In the genomic region with DNA sequence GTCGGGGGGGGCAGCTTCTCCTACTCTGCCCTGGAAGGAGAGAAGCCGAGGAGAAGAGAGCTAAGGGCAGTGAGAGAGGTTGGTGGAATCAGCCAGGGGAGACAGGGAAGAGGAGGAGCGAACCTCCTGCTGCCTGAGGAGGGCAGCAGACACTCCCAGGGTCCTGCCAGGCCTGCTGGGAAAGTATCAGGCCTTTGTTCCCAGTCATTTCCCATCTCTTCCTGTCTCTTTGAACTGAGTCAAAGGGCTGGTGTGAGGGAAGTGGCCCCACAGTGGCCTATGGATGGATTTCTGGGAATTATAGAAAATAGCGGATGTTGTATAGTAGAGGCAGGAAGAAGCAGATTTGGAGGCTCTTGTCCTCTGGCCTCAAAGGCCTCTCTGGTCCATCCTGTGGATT, we compare ENCODE assay signal across 14 mouse cellular contexts. TPM values are rescaled to one million over a fixed set of nuclear protein-coding genes. Genes with fewer than 3 reads are reported as not detected.
DNase-seq lines count a peak whose midpoint lies in the region; ATAC-seq and TF ChIP-seq lines count a peak whose summit lies in the region.
"Had no signal": no experiment of that assay in that cellular context is flagged by ENCODE, and none has a peak within 500 bp of the region (broad histone marks: within the 10 kb centered on the region; RNA-seq: fewer than 3 reads in every experiment).

No protein-coding gene starts in this region.

- H3K36me3 ChIP-seq in heart, embryonic 12.5 days, result no peaks in the 10 kb centered on the region
- no peaks in the 10 kb centered on the region for H3K36me3 ChIP-seq in liver, embryonic 14.5 days (replicated peaks; ENCODE audit: control insufficient read depth, insufficient read depth, low read depth)
- no peaks in the 10 kb centered on the region for H3K36me3 ChIP-seq in liver, embryonic 12.5 days
- no peaks in the 10 kb centered on the region for H3K36me3 ChIP-seq in liver, embryonic 16.5 days (ENCODE audit: control insufficient read depth, insufficient read depth)
- H3K36me3 ChIP-seq: G1E had no signal

- no peaks in the 10 kb centered on the region for H3K27me3 ChIP-seq in heart, embryonic 12.5 days (replicated peaks)
- no peaks in the 10 kb centered on the region for H3K27me3 ChIP-seq in liver, embryonic 14.5 days (ENCODE audit: control insufficient read depth, insufficient read depth, low read length)
- H3K27me3 ChIP-seq in liver, embryonic 12.5 days (replicated peaks), result no peaks in the 10 kb centered on the region
- no peaks in the 10 kb centered on the region for H3K27me3 ChIP-seq in Patski
- H3K27me3 ChIP-seq in liver, embryonic 16.5 days (ENCODE audit: control insufficient read depth, insufficient read depth, low read depth, low read length), result no peaks in the 10 kb centered on the region

- H3K9ac ChIP-seq in heart, embryonic 12.5 days, result no peak overlapping the region
- no peak overlapping the region for H3K9ac ChIP-seq in liver, embryonic 14.5 days (replicated peaks)
- no peak overlapping the region for H3K9ac ChIP-seq in liver, embryonic 12.5 days
- no peak overlapping the region for H3K9ac ChIP-seq in liver, embryonic 16.5 days (ENCODE audit: low read depth, low read length)

- in situ Hi-C loops in Patski (cut with MboI; ENCODE audit: low pct_unique_long_range_greater_than_20kb), result no loop called here

- ATAC-seq in heart, embryonic 12.5 days (ENCODE audit: insufficient number of reproducible peaks, low FRiP score), result peak; percentile 49
- peak; percentile 31; the same call in 1 of the 2 replicates for ATAC-seq in liver, embryonic 14.5 days (ENCODE audit: insufficient read depth)
- no peak; the same call in 1 of the 2 replicates for ATAC-seq in liver, embryonic 12.5 days
- no peak for ATAC-seq in Patski
- ATAC-seq in liver, embryonic 16.5 days (ENCODE audit: low read depth), result peak; percentile 51
- ATAC-seq: forebrain, embryonic 14.5 days had no signal

- CTCF ChIA-PET in Patski (lab: Charles Lee), result interaction anchor here (1.1 to 1.5 kb wide), 5 partner anchors 9 to 27 kb away, joined by 3 to 5 read pairs (median 3); a partner anchor contains a TSS

- H3K27ac ChIP-seq in heart, embryonic 12.5 days (ENCODE audit: poor library complexity, severe bottlenecking), result peak overlapping the region; percentile 60
- H3K27ac ChIP-seq in liver, embryonic 14.5 days, result no peak overlapping the region
- no peak overlapping the region for H3K27ac ChIP-seq in liver, embryonic 12.5 days
- H3K27ac ChIP-seq in liver, embryonic 16.5 days (ENCODE audit: low read length), result no peak overlapping the region
- H3K27ac ChIP-seq: macrophage had no signal

- TF ChIP-seq CTCF in liver, embryonic 14.5 days (IDR thresholded peaks at IDR 0.05; ENCODE audit: low read depth), result peak; percentile 43
- peak; percentile 59 for TF ChIP-seq CTCF in Patski (IDR thresholded peaks at IDR 0.05)

- TF ChIP-seq EP300 in liver, embryonic 14.5 days (IDR thresholded peaks at IDR 0.05; ENCODE audit: low read depth), result no peak

- peaks cover 4% of the 10 kb centered on the region; the same call in 1 of the 2 replicates for H3K9me3 ChIP-seq in heart, embryonic 12.5 days (replicated peaks)
- H3K9me3 ChIP-seq in liver, embryonic 14.5 days (ENCODE audit: control insufficient read depth, low read length), result no peaks in the 10 kb centered on the region
- H3K9me3 ChIP-seq in liver, embryonic 12.5 days (replicated peaks), result no peaks in the 10 kb centered on the region
- H3K9me3 ChIP-seq in liver, embryonic 16.5 days (replicated peaks; ENCODE audit: control insufficient read depth, low read length), result no peaks in the 10 kb centered on the region
- H3K9me3 ChIP-seq: G1E had no signal

- no peak overlapping the region for H3K4me3 ChIP-seq in heart, embryonic 12.5 days
- no peak overlapping the region for H3K4me3 ChIP-seq in liver, embryonic 14.5 days (ENCODE audit: insufficient read depth in 1 of 2, low read depth in 2 of 2, low read length in 2 of 2)
- H3K4me3 ChIP-seq in liver, embryonic 12.5 days, result no peak overlapping the region
- H3K4me3 ChIP-seq in liver, embryonic 16.5 days (ENCODE audit: low read depth, low read length), result no peak overlapping the region

- H3K4me1 ChIP-seq in heart, embryonic 12.5 days (replicated peaks), result peaks cover 6% of the 10 kb centered on the region; the same call in 1 of the 2 replicates
- H3K4me1 ChIP-seq in liver, embryonic 14.5 days (replicated peaks; ENCODE audit: control insufficient read depth in 2 of 2, insufficient read depth in 2 of 2, low read length in 1 of 2), result no peaks in the 10 kb centered on the region
- peaks cover 10% of the 10 kb centered on the region for H3K4me1 ChIP-seq in liver, embryonic 12.5 days
- no peaks in the 10 kb centered on the region for H3K4me1 ChIP-seq in liver, embryonic 16.5 days (ENCODE audit: control insufficient read depth, low read depth, low read length)

- no peak overlapping the region for H3K4me2 ChIP-seq in heart, embryonic 12.5 days
- H3K4me2 ChIP-seq in liver, embryonic 14.5 days (ENCODE audit: low read depth), result no peak overlapping the region
- no peak overlapping the region for H3K4me2 ChIP-seq in liver, embryonic 12.5 days
- H3K4me2 ChIP-seq in liver, embryonic 16.5 days (ENCODE audit: low read depth, low read length), result no peak overlapping the region

- 43% methylated on average over 4 of the region's 4 CpGs for WGBS in heart, embryonic 12.5 days
- 44% methylated on average over 4 of the region's 4 CpGs for WGBS in liver, embryonic 14.5 days (ENCODE audit: insufficient replicate concordance)
- WGBS in liver, embryonic 12.5 days (ENCODE audit: insufficient replicate concordance), result 48% methylated on average over 4 of the region's 4 CpGs
- WGBS in liver, embryonic 16.5 days (ENCODE audit: insufficient replicate concordance), result 54% methylated on average over 4 of the region's 4 CpGs

- DNase-seq in heart, adult 9 months (ENCODE audit: low spot score in 2 of 2), result no peak
- DNase-seq in liver, embryonic 14.5 days (ENCODE audit: low read depth in 3 of 3, low spot score in 3 of 3), result no peak
- DNase-seq in Patski (ENCODE audit: low read depth, low spot score), result no peak
- no peak for DNase-seq in right cerebral cortex, postnatal 14 days
- no peak for DNase-seq in embryo, embryonic 10.5 days (ENCODE audit: low spot score)
- DNase-seq: adrenal gland, adult 8-10 months; cerebellum, adult 9-10 months; layer of hippocampus, adult 9-11 months had no signal

- POLR2A ChIA-PET in Patski (lab: Charles Lee), result interaction anchor here (0.6 to 0.8 kb wide), 2 partner anchors 24 to 27 kb away, joined by 4 to 9 read pairs; no protein-coding TSS in a partner anchor

RNA-seq across cellular contexts. Expression of a gene that starts 22.1 kb away (rescaled TPM):
- polyA plus RNA-seq in heart, embryonic 12.5 days (2016; fragmentation: Nextera tagmentation; extraction: Ambion mirVana), result 23.8 and 26.3 TPM in 2 replicates
- 1.1 and 1.8 TPM in 2 replicates for polyA plus RNA-seq in liver, embryonic 14.5 days (2012; rRNA removed)
- 1.5 and 1.7 TPM in 2 replicates for polyA plus RNA-seq in liver, embryonic 14.5 days (2014; fragmentation: Nextera tagmentation; extraction: Ambion mirVana)
- 7.3 and 8.0 TPM in 2 replicates for polyA plus RNA-seq in liver, embryonic 12.5 days (2016; fragmentation: Nextera tagmentation; extraction: Ambion mirVana)
- polyA plus RNA-seq in Patski (2021), result 7.0 TPM
- 1.8 and 2.2 TPM in 2 replicates for polyA plus RNA-seq in liver, embryonic 16.5 days (2015; fragmentation: Nextera tagmentation; extraction: Ambion mirVana)
- polyA plus RNA-seq: G1E had no signal

RNA-seq across cellular contexts. Expression of a gene that starts 24.6 kb away (rescaled TPM):
- not detected in 2 replicates for polyA plus RNA-seq in heart, embryonic 12.5 days (2016; fragmentation: Nextera tagmentation; extraction: Ambion mirVana)
- not detected in 2 replicates for polyA plus RNA-seq in liver, embryonic 14.5 days (2012; rRNA removed)
- polyA plus RNA-seq in liver, embryonic 14.5 days (2014; fragmentation: Nextera tagmentation; extraction: Ambion mirVana), result not detected in 2 replicates
- polyA plus RNA-seq in liver, embryonic 12.5 days (2016; fragmentation: Nextera tagmentation; extraction: Ambion mirVana), result not detected in 2 replicates
- polyA plus RNA-seq in Patski (2021), result not detected
- not detected in 2 replicates for polyA plus RNA-seq in liver, embryonic 16.5 days (2015; fragmentation: Nextera tagmentation; extraction: Ambion mirVana)
- polyA plus RNA-seq: forebrain, embryonic 14.5 days; G1E; macrophage had no signal

RNA-seq across cellular contexts. Expression of a gene that starts 43.9 kb away (rescaled TPM):
- polyA plus RNA-seq in heart, embryonic 12.5 days (2016; fragmentation: Nextera tagmentation; extraction: Ambion mirVana), result 135 and 136 TPM in 2 replicates
- polyA plus RNA-seq in liver, embryonic 14.5 days (2012; rRNA removed), result 23.3 and 29.8 TPM in 2 replicates
- 42.0 and 51.9 TPM in 2 replicates for polyA plus RNA-seq in liver, embryonic 14.5 days (2014; fragmentation: Nextera tagmentation; extraction: Ambion mirVana)
- polyA plus RNA-seq in liver, embryonic 12.5 days (2016; fragmentation: Nextera tagmentation; extraction: Ambion mirVana), result 78.4 and 78.5 TPM in 2 replicates
- 85.1 TPM for polyA plus RNA-seq in Patski (2021)
- 32.7 and 34.9 TPM in 2 replicates for polyA plus RNA-seq in liver, embryonic 16.5 days (2015; fragmentation: Nextera tagmentation; extraction: Ambion mirVana)

RNA-seq across cellular contexts. Expression of a gene that starts 49.1 kb away (rescaled TPM):
- 7.1 and 7.6 TPM in 2 replicates for polyA plus RNA-seq in heart, embryonic 12.5 days (2016; fragmentation: Nextera tagmentation; extraction: Ambion mirVana)
- polyA plus RNA-seq in liver, embryonic 14.5 days (2012; rRNA removed), result 12.4 and 13.2 TPM in 2 replicates
- 20.0 and 24.4 TPM in 2 replicates for polyA plus RNA-seq in liver, embryonic 14.5 days (2014; fragmentation: Nextera tagmentation; extraction: Ambion mirVana)
- polyA plus RNA-seq in liver, embryonic 12.5 days (2016; fragmentation: Nextera tagmentation; extraction: Ambion mirVana), result 38.3 and 42.5 TPM in 2 replicates
- polyA plus RNA-seq in Patski (2021), result not detected
- polyA plus RNA-seq in liver, embryonic 16.5 days (2015; fragmentation: Nextera tagmentation; extraction: Ambion mirVana), result 16.7 and 19.2 TPM in 2 replicates
- polyA plus RNA-seq: G1E, macrophage had no signal

Comparison
In these comparisons a context has a peak if more than half of its experiments do, and no peak if none do; other contexts are left out.
1. ATAC-seq: peak in heart, embryonic 12.5 days (single experiment), liver, embryonic 14.5 days (single experiment) and liver, embryonic 16.5 days (single experiment); none in liver, embryonic 12.5 days (single experiment) and Patski (single experiment).